Comparison of ENCODE assay signal across 10 mouse cellular contexts in the genomic region with DNA sequence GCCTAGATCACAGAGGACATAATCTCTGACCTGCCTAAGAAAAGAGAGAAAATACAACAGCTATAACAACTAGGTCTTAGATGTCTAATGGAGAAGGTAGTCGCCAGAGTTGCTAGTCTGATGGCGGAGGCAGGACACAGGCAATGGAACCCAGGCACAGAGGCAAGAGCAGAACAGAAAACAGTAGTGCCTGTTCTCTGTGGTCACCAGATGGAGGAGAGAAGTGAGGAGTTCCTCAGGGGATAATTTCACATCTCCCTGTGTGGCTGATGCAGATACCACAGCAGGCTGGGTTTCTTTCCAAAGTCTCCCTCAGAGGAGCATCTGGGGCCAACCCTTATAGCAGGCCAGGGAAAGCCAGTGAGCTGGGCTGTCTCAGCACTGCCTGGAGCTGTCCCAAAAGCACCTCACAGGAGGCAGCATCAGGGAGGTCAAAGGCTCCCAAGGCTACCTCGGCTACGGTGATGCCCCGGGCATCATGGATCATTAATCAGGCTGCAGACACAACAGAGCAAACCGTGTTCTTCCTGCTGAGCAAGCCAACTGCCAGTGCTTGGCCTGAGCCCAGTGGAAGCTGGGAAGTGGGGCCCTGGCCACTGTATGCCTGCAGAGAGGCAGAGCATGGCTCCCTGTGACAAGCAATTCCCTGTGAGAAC. TPM values are rescaled to one million over a fixed set of nuclear protein-coding genes. Genes with fewer than 3 reads are reported as not detected.
DNase-seq lines count a peak whose midpoint lies in the region; ATAC-seq and TF ChIP-seq lines count a peak whose summit lies in the region.
"Had no signal": no experiment of that assay in that cellular context is flagged by ENCODE, and none has a peak within 500 bp of the region (broad histone marks: within the 10 kb centered on the region; RNA-seq: fewer than 3 reads in every experiment).

No protein-coding gene starts in this region.

- peak; percentile 16 for DNase-seq in midbrain, embryonic 14.5 days
- DNase-seq in midbrain, embryonic 11.5 days (ENCODE audit: low spot score, missing footprints): no peak
- peak; percentile 86 for DNase-seq in cerebellum, adult 9-11 months
- DNase-seq in kidney, adult 18-20 months: peak; percentile 73
- peak; percentile 43 for DNase-seq in retina, embryonic 14.5 days (ENCODE audit: low spot score)
- no peak for DNase-seq in gastrocnemius, adult 2 months
- DNase-seq in forebrain, embryonic 11.5 days (ENCODE audit: low spot score): no peak
- DNase-seq in urinary bladder, adult 18-20 months (ENCODE audit: low spot score in 2 of 2): no peak
- DNase-seq: liver, postnatal 0 days had no signal

- ATAC-seq in midbrain, embryonic 14.5 days (ENCODE audit: low FRiP score, low TSS enrichment): no peak
- no peak for ATAC-seq in midbrain, embryonic 11.5 days (ENCODE audit: low FRiP score)
- ATAC-seq in forebrain, embryonic 11.5 days (replicated peaks; ENCODE audit: low FRiP score): no peak
- ATAC-seq: liver, postnatal 0 days had no signal

- H3K36me3 ChIP-seq in midbrain, embryonic 14.5 days (ENCODE audit: control insufficient read depth, insufficient read depth, low read length): no peaks in the 10 kb centered on the region
- H3K36me3 ChIP-seq in midbrain, embryonic 11.5 days (ENCODE audit: control insufficient read depth, insufficient read depth, low read length): no peaks in the 10 kb centered on the region
- no peaks in the 10 kb centered on the region for H3K36me3 ChIP-seq in forebrain, embryonic 11.5 days (ENCODE audit: control insufficient read depth, insufficient read depth, low read length)
- H3K36me3 ChIP-seq: embryonic facial prominence, embryonic 15.5 days had no signal

- no peak overlapping the region for H3K9ac ChIP-seq in midbrain, embryonic 14.5 days (replicated peaks; ENCODE audit: low read length)
- no peak overlapping the region for H3K9ac ChIP-seq in midbrain, embryonic 11.5 days (ENCODE audit: low read length)
- H3K9ac ChIP-seq in forebrain, embryonic 11.5 days (ENCODE audit: low read length): no peak overlapping the region
- H3K9ac ChIP-seq: embryonic facial prominence, embryonic 15.5 days; liver, postnatal 0 days had no signal

- no peak overlapping the region for H3K4me2 ChIP-seq in midbrain, embryonic 14.5 days (ENCODE audit: low read length)
- H3K4me2 ChIP-seq in midbrain, embryonic 11.5 days: no peak overlapping the region
- H3K4me2 ChIP-seq in forebrain, embryonic 11.5 days (ENCODE audit: low read depth, low read length, severe bottlenecking): no peak overlapping the region
- H3K4me2 ChIP-seq: embryonic facial prominence, embryonic 15.5 days had no signal

- H3K27ac ChIP-seq in midbrain, embryonic 14.5 days (replicated peaks; ENCODE audit: low read depth, low read length): no peak overlapping the region
- no peak overlapping the region for H3K27ac ChIP-seq in midbrain, embryonic 11.5 days (ENCODE audit: low read depth, low read length)
- H3K27ac ChIP-seq in gastrocnemius, adult 2 months: no peak overlapping the region
- H3K27ac ChIP-seq in forebrain, embryonic 11.5 days (ENCODE audit: low read depth, low read length): no peak overlapping the region
- H3K27ac ChIP-seq: embryonic facial prominence, embryonic 15.5 days had no signal

- WGBS in midbrain, embryonic 14.5 days: 50% methylated on average over 6 of the region's 6 CpGs
- 64% methylated on average over 6 of the region's 6 CpGs for WGBS in midbrain, embryonic 11.5 days
- WGBS in forebrain, embryonic 11.5 days: 75% methylated on average over 6 of the region's 6 CpGs

- H3K9me3 ChIP-seq in midbrain, embryonic 14.5 days (ENCODE audit: control insufficient read depth, low read length): no peaks in the 10 kb centered on the region
- no peaks in the 10 kb centered on the region for H3K9me3 ChIP-seq in midbrain, embryonic 11.5 days (ENCODE audit: control insufficient read depth, low read length)
- H3K9me3 ChIP-seq in forebrain, embryonic 11.5 days (ENCODE audit: control insufficient read depth, low read length): no peaks in the 10 kb centered on the region
- H3K9me3 ChIP-seq: embryonic facial prominence, embryonic 15.5 days had no signal

- H3K4me3 ChIP-seq in midbrain, embryonic 14.5 days (replicated peaks; ENCODE audit: low read depth, low read length): no peak overlapping the region
- no peak overlapping the region for H3K4me3 ChIP-seq in midbrain, embryonic 11.5 days (ENCODE audit: low read depth, low read length)
- no peak overlapping the region for H3K4me3 ChIP-seq in gastrocnemius, adult 2 months
- H3K4me3 ChIP-seq in forebrain, embryonic 11.5 days (ENCODE audit: low read depth, low read length): no peak overlapping the region
- H3K4me3 ChIP-seq: embryonic facial prominence, embryonic 15.5 days had no signal

- no peak for TF ChIP-seq CTCF in gastrocnemius, adult 2 months (IDR thresholded peaks at IDR 0.05)

- peaks cover 22% of the 10 kb centered on the region for H3K4me1 ChIP-seq in midbrain, embryonic 14.5 days (ENCODE audit: control insufficient read depth, insufficient read depth, low read length)
- H3K4me1 ChIP-seq in midbrain, embryonic 11.5 days (ENCODE audit: control insufficient read depth, insufficient read depth, low read length): 0 out of 2 replicates have a peak, but pooled peaks cover 4% of the 10 kb centered on the region
- H3K4me1 ChIP-seq in forebrain, embryonic 11.5 days (replicated peaks; ENCODE audit: control insufficient read depth, insufficient read depth, low read length): no peaks in the 10 kb centered on the region

- intact Hi-C loops in gastrocnemius, adult 2 months (cut with DNase I): no loop called here

- H3K27me3 ChIP-seq in midbrain, embryonic 14.5 days (ENCODE audit: control insufficient read depth, insufficient read depth, low read length): no peaks in the 10 kb centered on the region
- H3K27me3 ChIP-seq in midbrain, embryonic 11.5 days (ENCODE audit: control insufficient read depth, insufficient read depth, low read length): no peaks in the 10 kb centered on the region
- H3K27me3 ChIP-seq in forebrain, embryonic 11.5 days (ENCODE audit: control insufficient read depth, insufficient read depth, low read length): no peaks in the 10 kb centered on the region
- H3K27me3 ChIP-seq: embryonic facial prominence, embryonic 15.5 days had no signal

RNA-seq across cellular contexts. Expression of a gene that starts 29.2 kb away (rescaled TPM):
- 0.96 and 1.2 TPM in 2 replicates for polyA plus RNA-seq in midbrain, embryonic 14.5 days (2014; fragmentation: Nextera tagmentation; extraction: Ambion mirVana)
- 0.14 TPM in 1 of 2 replicates, not detected in the other for polyA plus RNA-seq in midbrain, embryonic 11.5 days (2014; fragmentation: Nextera tagmentation; extraction: Ambion mirVana)
- total RNA-seq in gastrocnemius, adult 2 months (2021): 1 to 10 TPM; 3.0 to 3.1 TPM
- 0.20 TPM in 1 of 2 replicates, not detected in the other for polyA plus RNA-seq in forebrain, embryonic 11.5 days (2014; fragmentation: Nextera tagmentation; extraction: Ambion mirVana)

RNA-seq across cellular contexts. Expression of a gene that starts 38.9 kb away (rescaled TPM):
- 7.1 and 12.1 TPM in 2 replicates for polyA plus RNA-seq in midbrain, embryonic 14.5 days (2014; fragmentation: Nextera tagmentation; extraction: Ambion mirVana)
- polyA plus RNA-seq in midbrain, embryonic 11.5 days (2014; fragmentation: Nextera tagmentation; extraction: Ambion mirVana): 6.7 and 8.9 TPM in 2 replicates
- total RNA-seq in gastrocnemius, adult 2 months (2021): under 1 TPM; 0.31 to 0.47 TPM
- polyA plus RNA-seq in forebrain, embryonic 11.5 days (2014; fragmentation: Nextera tagmentation; extraction: Ambion mirVana): 10.4 and 12.3 TPM in 2 replicates

Comparison
In these comparisons a context has a peak if more than half of its experiments do, and no peak if none do; other contexts are left out.
1. DNase-seq: peak in midbrain, embryonic 14.5 days (single experiment), cerebellum, adult 9-11 months (single experiment), kidney, adult 18-20 months (single experiment) and retina, embryonic 14.5 days (single experiment); none in midbrain, embryonic 11.5 days (single experiment), gastrocnemius, adult 2 months (single experiment), forebrain, embryonic 11.5 days (single experiment) and urinary bladder, adult 18-20 months (0 of 2).